Mouse (Mus musculus) bone marrow macrophage, adult 2 months (primary cell): Measurements from ENCODE around the gene Ecsit.
"Not testable (repeated sequence)": the region's sequence is repeated elsewhere in the genome, so short reads cannot be mapped to it uniquely, and the experiment has no call there.

Experiments used
- CTCF ChIP-seq: IDR thresholded peaks from 2 replicates; pipeline ENCODE4 v1.5.1; 2012; ENCODE audit warnings: low read depth, mild to moderate bottlenecking, low read length, moderate library complexity
- POLR2A ChIP-seq: IDR thresholded peaks from 2 replicates; pipeline ENCODE4 v1.6.1; 2012; ENCODE audit warnings: mild to moderate bottlenecking, low read depth, low read length, borderline replicate concordance

- not testable (repeated sequence) for TF ChIP-seq CTCF, POLR2A
Measured at GRCm38 (mm10) chr9:22075778-22076177, 9.5 kb downstream of the Ecsit start.
